ENCODE assay signal across 11 mouse cellular contexts in genomic region chr8:71723047-71723551, GRCm38 (mm10). TPM values are rescaled to one million over a fixed set of nuclear protein-coding genes. Genes with fewer than 3 reads are reported as not detected.
DNase-seq lines count a peak whose midpoint lies in the region; ATAC-seq and TF ChIP-seq lines count a peak whose summit lies in the region.
"Had no signal": no experiment of that assay in that cellular context is flagged by ENCODE, and none has a peak within 500 bp of the region (broad histone marks: within the 10 kb centered on the region; RNA-seq: fewer than 3 reads in every experiment).

No protein-coding gene starts in this region.

- 50% methylated on average over 14 of the region's 14 CpGs for WGBS in lung, adult 2 months
- 64% methylated on average over 14 of the region's 14 CpGs for WGBS in intestine, embryonic 15.5 days
- WGBS in limb, embryonic 10.5 days = 60% methylated on average over 14 of the region's 14 CpGs

- H3K27me3 ChIP-seq in intestine, embryonic 15.5 days (replicated peaks) = peaks cover 5% of the 10 kb centered on the region
- peaks cover 84% of the 10 kb centered on the region for H3K27me3 ChIP-seq in limb, embryonic 10.5 days (ENCODE audit: low read depth, poor library complexity, severe bottlenecking)

- H3K9me3 ChIP-seq in intestine, embryonic 15.5 days = no peaks in the 10 kb centered on the region
- H3K9me3 ChIP-seq in limb, embryonic 10.5 days (replicated peaks) = no peaks in the 10 kb centered on the region
- H3K9me3 ChIP-seq: embryonic facial prominence, embryonic 15.5 days had no signal

- ATAC-seq in inflammation-experienced regulatory T-cells, adult 6 months = peak; percentile 88
- no peak for ATAC-seq in intestine, embryonic 15.5 days

- H3K9ac ChIP-seq in intestine, embryonic 15.5 days = no peak overlapping the region
- H3K9ac ChIP-seq: embryonic facial prominence, embryonic 15.5 days had no signal

- no peak overlapping the region for H3K27ac ChIP-seq in intestine, embryonic 15.5 days
- H3K27ac ChIP-seq in limb, embryonic 10.5 days = no peak overlapping the region
- H3K27ac ChIP-seq: embryonic facial prominence, embryonic 15.5 days; heart, adult 2 months had no signal

- TF ChIP-seq POLR2A in lung, adult 2 months (IDR thresholded peaks at IDR 0.05; ENCODE audit: borderline replicate concordance, extremely low read depth, low read depth, low read length) = no peak

- DNase-seq in lung, adult 2 months = no peak
- no peak for DNase-seq in lung, postnatal 10 days
- DNase-seq in natural killer cell, adult 2 months (ENCODE audit: low spot score in 2 of 2) = peak; percentile 86
- DNase-seq in kidney, adult 11 months = no peak
- no peak for DNase-seq in limb, embryonic 10.5 days (ENCODE audit: low spot score)
- no peak for DNase-seq in layer of hippocampus, postnatal 14 days (ENCODE audit: low spot score in 2 of 2)
- DNase-seq: kidney, postnatal 10 days had no signal

- peak overlapping the region; percentile 2 for H3K4me3 ChIP-seq in lung, adult 2 months (replicated peaks; ENCODE audit: extremely low read depth, low read depth, low read length)
- no peak overlapping the region for H3K4me3 ChIP-seq in intestine, embryonic 15.5 days (replicated peaks)
- H3K4me3 ChIP-seq in limb, embryonic 10.5 days = no peak overlapping the region
- H3K4me3 ChIP-seq: embryonic facial prominence, embryonic 15.5 days; heart, adult 2 months had no signal

- no peaks in the 10 kb centered on the region for H3K4me1 ChIP-seq in lung, adult 2 months (ENCODE audit: control insufficient read depth, insufficient read depth, low read length)
- peaks cover 10% of the 10 kb centered on the region for H3K4me1 ChIP-seq in intestine, embryonic 15.5 days (replicated peaks)
- peaks cover 32% of the 10 kb centered on the region for H3K4me1 ChIP-seq in limb, embryonic 10.5 days

- H3K4me2 ChIP-seq in intestine, embryonic 15.5 days (replicated peaks) = no peak overlapping the region
- H3K4me2 ChIP-seq: embryonic facial prominence, embryonic 15.5 days had no signal

- H3K36me3 ChIP-seq in intestine, embryonic 15.5 days = no peaks in the 10 kb centered on the region
- no peaks in the 10 kb centered on the region for H3K36me3 ChIP-seq in limb, embryonic 10.5 days
- H3K36me3 ChIP-seq: embryonic facial prominence, embryonic 15.5 days had no signal

- no peak for TF ChIP-seq CTCF in lung, adult 2 months (IDR thresholded peaks at IDR 0.05; ENCODE audit: insufficient read depth, low read length)

RNA-seq across cellular contexts. Expression of gene Fcho1, which starts 2.4 kb away (rescaled TPM):
- 20.0 and 23.3 TPM in 2 replicates for polyA plus RNA-seq in lung, adult 2 months (2012; rRNA removed)
- 10 to 100 TPM; 37.6 to 66.4 (median 54.3) TPM for polyA plus RNA-seq in inflammation-experienced regulatory T-cells, adult 6 months (2017; shearing (Covaris generic))
- polyA plus RNA-seq in intestine, embryonic 15.5 days (2015; fragmentation: Nextera tagmentation; extraction: Ambion mirVana) = 5.3 and 7.1 TPM in 2 replicates
- 2.2 and 4.3 TPM in 2 replicates for polyA plus RNA-seq in limb, embryonic 10.5 days (2016; fragmentation: Nextera tagmentation; extraction: Ambion mirVana)
- total RNA-seq in layer of hippocampus, postnatal 14 days (2021) = 10 to 100 TPM; 83.1 to 86.4 TPM

RNA-seq across cellular contexts. Expression of gene B3gnt3, which starts 21.5 kb away (rescaled TPM):
- 25.0 and 31.3 TPM in 2 replicates for polyA plus RNA-seq in lung, adult 2 months (2012; rRNA removed)
- polyA plus RNA-seq in inflammation-experienced regulatory T-cells, adult 6 months (2017; shearing (Covaris generic)) = 1 to 10 TPM; 2.8 to 5.6 (median 4.3) TPM
- 16.0 and 17.0 TPM in 2 replicates for polyA plus RNA-seq in intestine, embryonic 15.5 days (2015; fragmentation: Nextera tagmentation; extraction: Ambion mirVana)
- polyA plus RNA-seq in limb, embryonic 10.5 days (2016; fragmentation: Nextera tagmentation; extraction: Ambion mirVana) = 0.67 and 1.2 TPM in 2 replicates
- total RNA-seq in layer of hippocampus, postnatal 14 days (2021) = under 1 TPM; 0.23 to 0.48 TPM

RNA-seq across cellular contexts. Expression of gene Insl3, which starts 34.1 kb away (rescaled TPM):
- polyA plus RNA-seq in lung, adult 2 months (2012; rRNA removed) = 58.5 and 60.7 TPM in 2 replicates
- 10 to 100 TPM; 11.7 to 25.4 (median 22.8) TPM for polyA plus RNA-seq in inflammation-experienced regulatory T-cells, adult 6 months (2017; shearing (Covaris generic))
- 1.2 and 1.9 TPM in 2 replicates for polyA plus RNA-seq in intestine, embryonic 15.5 days (2015; fragmentation: Nextera tagmentation; extraction: Ambion mirVana)
- 0.53 and 0.76 TPM in 2 replicates for polyA plus RNA-seq in limb, embryonic 10.5 days (2016; fragmentation: Nextera tagmentation; extraction: Ambion mirVana)
- 1 to 10 TPM; 2.6 to 3.0 TPM for total RNA-seq in layer of hippocampus, postnatal 14 days (2021)

RNA-seq across cellular contexts. Expression of gene Jak3, which starts 47.0 kb away (rescaled TPM):
- 56.6 and 72.7 TPM in 2 replicates for polyA plus RNA-seq in lung, adult 2 months (2012; rRNA removed)
- 10 to 100 TPM; 18.9 to 30.3 (median 22.5) TPM for polyA plus RNA-seq in inflammation-experienced regulatory T-cells, adult 6 months (2017; shearing (Covaris generic))
- 9.0 and 9.2 TPM in 2 replicates for polyA plus RNA-seq in intestine, embryonic 15.5 days (2015; fragmentation: Nextera tagmentation; extraction: Ambion mirVana)
- polyA plus RNA-seq in limb, embryonic 10.5 days (2016; fragmentation: Nextera tagmentation; extraction: Ambion mirVana) = 3.7 and 4.6 TPM in 2 replicates
- 1 to 10 TPM; 7.1 to 7.7 TPM for total RNA-seq in layer of hippocampus, postnatal 14 days (2021)

RNA-seq across cellular contexts. Expression of gene Unc13a, which starts 51.5 kb away (rescaled TPM):
- 0.25 and 0.32 TPM in 2 replicates for polyA plus RNA-seq in lung, adult 2 months (2012; rRNA removed)
- polyA plus RNA-seq in inflammation-experienced regulatory T-cells, adult 6 months (2017; shearing (Covaris generic)) = under 1 TPM; 0.42 to 0.67 (median 0.54) TPM
- polyA plus RNA-seq in intestine, embryonic 15.5 days (2015; fragmentation: Nextera tagmentation; extraction: Ambion mirVana) = 1.3 and 1.5 TPM in 2 replicates
- 0.40 and 0.51 TPM in 2 replicates for polyA plus RNA-seq in limb, embryonic 10.5 days (2016; fragmentation: Nextera tagmentation; extraction: Ambion mirVana)
- 100 to 1,000 TPM; 268 to 281 TPM for total RNA-seq in layer of hippocampus, postnatal 14 days (2021)

Comparison
In these comparisons a context has a peak if more than half of its experiments do, and no peak if none do; other contexts are left out.
1. DNase-seq: peak in natural killer cell, adult 2 months (2 of 2); none in lung, adult 2 months (single experiment), lung, postnatal 10 days (single experiment), kidney, adult 11 months (single experiment), limb, embryonic 10.5 days (single experiment) and layer of hippocampus, postnatal 14 days (0 of 2).